Mouse (Mus musculus): ENCODE results near the gene Ropn1. TPM values are rescaled to one million over a fixed set of nuclear protein-coding genes. Genes with fewer than 3 reads are reported as not detected.

The Ropn1 gene
- polyA plus RNA-seq (2014; fragmentation: Nextera tagmentation; extraction: Ambion mirVana), result not detected in 2 replicates

DNA sequence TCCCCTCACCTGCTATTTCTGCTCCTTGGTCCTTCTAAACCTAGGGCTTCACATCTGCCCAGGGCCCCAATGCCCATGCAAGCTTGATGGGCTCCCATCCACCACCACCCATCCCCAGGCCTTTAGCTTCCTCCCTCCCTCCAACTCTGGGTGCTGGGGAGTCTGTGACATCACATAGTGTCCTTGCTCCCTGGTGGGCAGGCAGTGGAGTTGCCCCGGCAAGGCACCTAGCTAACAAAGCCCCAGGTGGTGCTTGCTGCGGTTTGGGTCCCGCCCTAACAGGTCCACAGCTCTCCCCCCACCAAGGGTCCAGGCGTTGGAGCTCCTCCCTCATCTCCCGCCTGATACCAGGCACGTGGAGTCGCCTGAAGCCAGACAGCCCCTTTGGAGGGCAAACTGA lies at the start of gene Ropn1:
Gene Ropn1, plus strand, starts transcription at position 301 of the 400 bp plus-strand sequence.
- Histone ChIP-seq H3K27me3 (ENCODE audit: control insufficient read depth, insufficient read depth, low read length) (no peaks in the 10 kb centered on the region), H3K9ac (ENCODE audit: low read depth, low read length) (no peak within 1 kb of the TSS), H3K4me2 (replicated peaks; ENCODE audit: low read depth, low read length) (no peak within 1 kb of the TSS), H3K36me3 (ENCODE audit: control insufficient read depth, insufficient read depth, low read length) (no peaks in the 10 kb centered on the region), H3K4me3 (ENCODE audit: low read depth, low read length) (no peak within 1 kb of the TSS), H3K9me3 (ENCODE audit: control insufficient read depth, low read length) (no peaks in the 10 kb centered on the region), H3K4me1 (replicated peaks; ENCODE audit: control insufficient read depth, insufficient read depth, low read length) (no peaks in the 10 kb centered on the region), H3K27ac (ENCODE audit: low read depth, low read length) (no peak within 1 kb of the TSS)
- ATAC-seq (ENCODE audit: low FRiP score) (no peak), DNase-seq (ENCODE audit: low spot score) (no peak)
- WGBS, result 57% methylated on average over 7 of the region's 7 CpGs

DNA sequence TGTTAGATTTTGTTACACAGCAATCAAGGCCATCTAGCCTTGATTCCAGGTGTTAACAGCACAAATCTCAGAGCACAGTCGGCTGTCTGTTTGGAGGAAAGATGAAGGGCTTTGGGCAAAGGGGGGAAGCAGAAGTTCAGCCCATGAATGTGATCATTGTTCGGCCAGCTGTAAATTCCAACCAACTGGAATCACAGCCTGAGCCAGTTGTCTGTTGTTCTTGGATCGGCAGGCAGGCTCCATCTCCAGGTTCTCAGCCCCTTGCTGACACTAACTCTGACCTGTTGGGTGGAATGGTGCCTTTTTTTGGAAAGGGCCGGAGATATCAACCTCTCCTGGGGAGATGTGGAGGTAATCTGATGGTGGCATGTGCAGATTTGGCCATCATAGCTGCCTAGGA lies 47.8 kb upstream of the Ropn1 start:
- no peak for DNase-seq (ENCODE audit: low spot score)
- H3K36me3 ChIP-seq (ENCODE audit: control insufficient read depth, insufficient read depth, low read length), result no peaks in the 10 kb centered on the region
- no peaks in the 10 kb centered on the region for H3K4me1 ChIP-seq (replicated peaks; ENCODE audit: control insufficient read depth, insufficient read depth, low read length)
- no peak overlapping the region for H3K9ac ChIP-seq (ENCODE audit: low read depth, low read length)
- ATAC-seq (ENCODE audit: low FRiP score), result no peak
- WGBS, result 63% methylated on average over 4 of the region's 4 CpGs
- H3K4me2 ChIP-seq (replicated peaks; ENCODE audit: low read depth, low read length), result no peak overlapping the region
- H3K27me3 ChIP-seq (ENCODE audit: control insufficient read depth, insufficient read depth, low read length), result no peaks in the 10 kb centered on the region
- H3K9me3 ChIP-seq (ENCODE audit: control insufficient read depth, low read length), result no peaks in the 10 kb centered on the region
- H3K27ac ChIP-seq (ENCODE audit: low read depth, low read length), result no peak overlapping the region
- no peak overlapping the region for H3K4me3 ChIP-seq (ENCODE audit: low read depth, low read length)

DNA sequence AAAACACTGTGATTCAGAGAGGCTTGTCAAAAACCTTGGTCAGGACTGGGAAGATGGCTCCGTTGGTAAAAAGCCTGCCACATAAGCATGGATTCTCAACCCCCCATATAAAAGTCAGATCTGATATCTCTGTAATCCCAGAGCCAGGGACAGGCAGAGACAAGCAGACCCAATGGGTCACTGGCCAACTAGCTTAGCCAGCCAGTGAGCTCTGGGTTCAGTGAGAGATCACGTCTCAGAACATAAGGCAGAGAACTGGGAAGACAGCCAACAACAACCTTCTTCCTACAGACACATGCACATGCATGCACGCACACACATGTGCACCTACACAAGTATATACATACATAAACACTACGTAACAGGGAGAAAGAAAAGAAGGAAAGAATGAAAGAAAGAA lies 46.6 kb upstream of the Ropn1 start:
- H3K27me3 ChIP-seq (ENCODE audit: control insufficient read depth, insufficient read depth, low read length), result no peaks in the 10 kb centered on the region
- no peaks in the 10 kb centered on the region for H3K4me1 ChIP-seq (replicated peaks; ENCODE audit: control insufficient read depth, insufficient read depth, low read length)
- WGBS, result 81% methylated on average over 4 of the region's 4 CpGs
- H3K27ac ChIP-seq (ENCODE audit: low read depth, low read length), result no peak overlapping the region
- H3K4me3 ChIP-seq (ENCODE audit: low read depth, low read length), result no peak overlapping the region
- no peaks in the 10 kb centered on the region for H3K9me3 ChIP-seq (ENCODE audit: control insufficient read depth, low read length)
- no peak overlapping the region for H3K9ac ChIP-seq (ENCODE audit: low read depth, low read length)
- DNase-seq (ENCODE audit: low spot score) (no peak), ATAC-seq (ENCODE audit: low FRiP score) (no peak)
- H3K36me3 ChIP-seq (ENCODE audit: control insufficient read depth, insufficient read depth, low read length), result no peaks in the 10 kb centered on the region
- no peak overlapping the region for H3K4me2 ChIP-seq (replicated peaks; ENCODE audit: low read depth, low read length)

DNA sequence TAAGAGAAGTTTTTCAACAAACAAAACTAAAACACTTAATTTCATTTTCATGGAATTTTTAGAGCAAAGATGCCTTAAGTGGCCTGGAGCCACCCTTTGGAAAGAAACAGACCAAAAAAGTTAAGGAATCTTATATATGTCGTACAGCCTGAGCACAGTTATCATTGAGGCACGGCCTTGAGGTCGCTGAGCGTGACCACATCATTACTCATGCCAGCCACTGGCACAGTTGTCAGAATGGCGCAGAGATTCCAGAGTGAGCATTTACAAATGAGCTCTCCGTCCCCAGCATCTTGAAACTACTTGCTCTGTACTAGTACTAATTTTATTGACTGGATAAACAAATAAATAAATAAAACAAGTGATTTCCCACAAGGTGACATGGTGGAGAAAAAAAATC lies 45.9 kb upstream of the Ropn1 start:
- Histone ChIP-seq H3K4me3 (ENCODE audit: low read depth, low read length) (no peak overlapping the region), H3K27me3 (ENCODE audit: control insufficient read depth, insufficient read depth, low read length) (no peaks in the 10 kb centered on the region), H3K4me1 (replicated peaks; ENCODE audit: control insufficient read depth, insufficient read depth, low read length) (no peaks in the 10 kb centered on the region), H3K27ac (ENCODE audit: low read depth, low read length) (no peak overlapping the region), H3K36me3 (ENCODE audit: control insufficient read depth, insufficient read depth, low read length) (no peaks in the 10 kb centered on the region), H3K4me2 (replicated peaks; ENCODE audit: low read depth, low read length) (no peak overlapping the region), H3K9ac (ENCODE audit: low read depth, low read length) (no peak overlapping the region), H3K9me3 (ENCODE audit: control insufficient read depth, low read length) (no peaks in the 10 kb centered on the region)
- DNase-seq (ENCODE audit: low spot score), result no peak
- no peak for ATAC-seq (ENCODE audit: low FRiP score)
- WGBS, result 59% methylated on average over 6 of the region's 6 CpGs

DNA sequence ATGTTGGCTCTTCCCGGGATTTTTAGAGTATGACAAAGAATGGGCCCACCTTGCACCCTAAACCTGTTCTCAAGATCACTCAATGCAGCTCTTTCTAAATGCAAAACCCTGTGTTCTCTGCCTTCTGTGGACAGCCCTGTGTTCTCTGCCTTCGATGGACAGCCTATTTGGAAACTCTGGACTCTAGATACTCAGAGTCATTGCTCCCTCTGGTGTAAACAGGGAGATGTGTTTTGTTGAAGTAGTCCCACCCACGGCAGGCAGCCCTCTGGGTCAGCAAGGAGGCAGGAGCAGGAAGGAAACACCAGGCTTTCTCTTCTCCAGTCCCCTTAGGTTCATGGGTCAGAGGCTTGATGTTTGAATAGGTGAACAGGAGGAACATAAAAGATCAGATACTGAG lies 44.0 kb upstream of the Ropn1 start:
- H3K9me3 ChIP-seq (ENCODE audit: control insufficient read depth, low read length), result no peaks in the 10 kb centered on the region
- H3K4me2 ChIP-seq (replicated peaks; ENCODE audit: low read depth, low read length), result no peak overlapping the region
- no peaks in the 10 kb centered on the region for H3K36me3 ChIP-seq (ENCODE audit: control insufficient read depth, insufficient read depth, low read length)
- DNase-seq (ENCODE audit: low spot score) (peak; percentile 32), ATAC-seq (ENCODE audit: low FRiP score) (no peak)
- H3K4me3 ChIP-seq (ENCODE audit: low read depth, low read length), result no peak overlapping the region
- H3K27ac ChIP-seq (ENCODE audit: low read depth, low read length), result no peak overlapping the region
- H3K9ac ChIP-seq (ENCODE audit: low read depth, low read length), result no peak overlapping the region
- H3K27me3 ChIP-seq (ENCODE audit: control insufficient read depth, insufficient read depth, low read length), result no peaks in the 10 kb centered on the region
- 36% methylated on average over 3 of the region's 3 CpGs for WGBS
- no peaks in the 10 kb centered on the region for H3K4me1 ChIP-seq (replicated peaks; ENCODE audit: control insufficient read depth, insufficient read depth, low read length)

DNA sequence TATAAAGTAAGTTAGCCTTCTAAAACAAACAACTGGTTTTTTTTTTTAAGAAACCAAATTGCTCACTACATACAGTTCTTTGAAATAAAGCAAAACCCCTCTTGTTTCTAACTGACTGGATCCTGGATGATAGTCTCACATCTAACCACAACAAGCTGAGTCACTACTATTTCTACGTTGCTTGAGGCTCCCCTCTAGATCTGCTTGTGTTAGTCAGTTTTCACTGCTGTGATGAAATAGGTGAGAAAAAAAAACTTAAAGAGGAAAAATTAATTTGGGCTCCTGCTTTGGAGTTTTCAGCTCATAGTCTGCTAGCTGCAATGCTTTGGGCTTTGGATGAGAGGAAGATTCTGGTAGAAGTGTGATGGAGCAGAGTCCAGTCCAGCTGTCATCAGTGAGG lies 39.6 kb upstream of the Ropn1 start:
- DNase-seq (ENCODE audit: low spot score) (no peak), ATAC-seq (ENCODE audit: low FRiP score) (no peak)
- 86% methylated on average over 1 of the region's 1 CpGs for WGBS
- Histone ChIP-seq H3K36me3 (ENCODE audit: control insufficient read depth, insufficient read depth, low read length) (no peaks in the 10 kb centered on the region), H3K9me3 (ENCODE audit: control insufficient read depth, low read length) (no peaks in the 10 kb centered on the region), H3K27ac (ENCODE audit: low read depth, low read length) (no peak overlapping the region), H3K9ac (ENCODE audit: low read depth, low read length) (no peak overlapping the region), H3K27me3 (ENCODE audit: control insufficient read depth, insufficient read depth, low read length) (no peaks in the 10 kb centered on the region), H3K4me2 (replicated peaks; ENCODE audit: low read depth, low read length) (no peak overlapping the region), H3K4me1 (replicated peaks; ENCODE audit: control insufficient read depth, insufficient read depth, low read length) (no peaks in the 10 kb centered on the region), H3K4me3 (ENCODE audit: low read depth, low read length) (no peak overlapping the region)

DNA sequence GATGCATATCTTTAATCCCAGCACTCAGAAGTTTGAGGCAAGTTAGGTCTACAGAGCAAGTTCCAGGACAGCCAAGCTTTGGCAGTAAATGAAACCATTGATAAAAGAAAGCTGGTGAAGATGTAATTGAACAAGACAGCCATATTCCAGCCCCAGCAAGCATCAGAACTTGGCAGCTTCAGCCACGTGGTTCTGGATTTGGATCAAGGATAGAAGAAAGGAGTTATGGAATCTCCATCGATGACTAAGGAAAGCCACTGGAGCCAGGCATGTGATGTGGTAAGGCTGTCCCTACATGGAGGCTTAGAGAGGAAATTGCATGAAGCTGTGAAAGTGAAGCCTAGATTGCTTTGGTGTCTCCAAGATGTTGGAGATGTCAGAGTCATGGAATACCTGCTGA lies 35.7 kb upstream of the Ropn1 start:
- Histone ChIP-seq H3K4me3 (ENCODE audit: low read depth, low read length) (no peak overlapping the region), H3K27ac (ENCODE audit: low read depth, low read length) (no peak overlapping the region), H3K9ac (ENCODE audit: low read depth, low read length) (no peak overlapping the region), H3K27me3 (ENCODE audit: control insufficient read depth, insufficient read depth, low read length) (no peaks in the 10 kb centered on the region), H3K9me3 (ENCODE audit: control insufficient read depth, low read length) (no peaks in the 10 kb centered on the region), H3K36me3 (ENCODE audit: control insufficient read depth, insufficient read depth, low read length) (no peaks in the 10 kb centered on the region), H3K4me1 (replicated peaks; ENCODE audit: control insufficient read depth, insufficient read depth, low read length) (no peaks in the 10 kb centered on the region), H3K4me2 (replicated peaks; ENCODE audit: low read depth, low read length) (no peak overlapping the region)
- no peak for DNase-seq (ENCODE audit: low spot score)
- ATAC-seq (ENCODE audit: low FRiP score), result no peak
- WGBS, result 87% methylated on average over 2 of the region's 2 CpGs

DNA sequence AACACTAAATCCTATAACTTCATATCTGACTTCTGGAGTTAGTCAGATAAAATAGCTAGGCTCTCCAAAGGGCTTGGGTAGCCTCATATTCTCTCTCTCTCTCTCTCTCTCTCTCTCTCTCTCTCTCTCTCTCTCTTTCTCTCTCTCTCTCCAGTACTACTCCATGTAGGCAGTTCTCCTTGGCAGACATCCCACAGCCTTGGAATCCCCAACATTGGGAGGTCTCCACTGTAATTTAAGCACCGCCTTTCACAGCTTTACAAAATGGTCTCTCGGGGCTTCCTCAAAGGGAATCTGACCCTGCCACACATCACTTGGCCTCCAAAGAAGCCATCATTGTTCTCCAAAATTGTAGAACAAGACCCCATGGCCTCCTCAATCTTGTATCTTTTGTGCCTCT lies 22.1 kb upstream of the Ropn1 start:
- Histone ChIP-seq H3K4me1 (replicated peaks; ENCODE audit: control insufficient read depth, insufficient read depth, low read length) (no peaks in the 10 kb centered on the region), H3K4me3 (ENCODE audit: low read depth, low read length) (no peak overlapping the region), H3K27ac (ENCODE audit: low read depth, low read length) (no peak overlapping the region), H3K4me2 (replicated peaks; ENCODE audit: low read depth, low read length) (no peak overlapping the region), H3K36me3 (ENCODE audit: control insufficient read depth, insufficient read depth, low read length) (no peaks in the 10 kb centered on the region), H3K9ac (ENCODE audit: low read depth, low read length) (no peak overlapping the region), H3K27me3 (ENCODE audit: control insufficient read depth, insufficient read depth, low read length) (no peaks in the 10 kb centered on the region), H3K9me3 (ENCODE audit: control insufficient read depth, low read length) (no peaks in the 10 kb centered on the region)
- no peak for DNase-seq (ENCODE audit: low spot score)
- 47% methylated on average over 2 of the region's 2 CpGs for WGBS
- ATAC-seq (ENCODE audit: low FRiP score), result no peak

DNA sequence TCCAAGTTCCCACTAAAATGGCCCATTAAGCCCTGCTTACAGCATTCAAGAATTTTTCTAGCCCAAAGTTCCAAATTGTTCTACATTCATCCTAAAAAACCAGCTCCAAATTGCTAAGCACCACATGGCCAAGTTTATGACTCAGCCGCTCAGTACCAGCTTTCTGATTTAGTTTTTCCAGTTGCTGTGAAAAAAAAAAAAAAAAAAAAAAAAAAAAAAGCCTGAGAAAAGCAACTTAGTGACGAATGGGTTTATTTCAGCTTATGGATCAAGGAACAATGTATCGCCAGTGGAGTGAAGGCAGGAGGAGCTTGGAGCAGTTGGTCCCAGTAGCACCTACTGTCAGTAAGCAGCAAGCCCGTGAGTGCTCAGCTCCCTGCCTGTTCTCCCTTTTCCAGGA lies 21.3 kb upstream of the Ropn1 start:
- Histone ChIP-seq H3K27ac (ENCODE audit: low read depth, low read length) (no peak overlapping the region), H3K4me2 (replicated peaks; ENCODE audit: low read depth, low read length) (no peak overlapping the region), H3K4me1 (replicated peaks; ENCODE audit: control insufficient read depth, insufficient read depth, low read length) (no peaks in the 10 kb centered on the region), H3K9me3 (ENCODE audit: control insufficient read depth, low read length) (no peaks in the 10 kb centered on the region), H3K36me3 (ENCODE audit: control insufficient read depth, insufficient read depth, low read length) (no peaks in the 10 kb centered on the region), H3K9ac (ENCODE audit: low read depth, low read length) (no peak overlapping the region), H3K27me3 (ENCODE audit: control insufficient read depth, insufficient read depth, low read length) (no peaks in the 10 kb centered on the region), H3K4me3 (ENCODE audit: low read depth, low read length) (no peak overlapping the region)
- ATAC-seq (ENCODE audit: low FRiP score) (no peak), DNase-seq (ENCODE audit: low spot score) (no peak)
- WGBS, result 84% methylated on average over 4 of the region's 4 CpGs

Data from hindbrain, embryonic 11.5 days (tissue).